Mouse (Mus musculus): Measurements from ENCODE around the gene Ebf1. TPM values are rescaled to one million over a fixed set of nuclear protein-coding genes. Genes with fewer than 3 reads are reported as not detected.

Ebf1 gene
- polyA plus RNA-seq, 1 experiment from 2014 or later = 8.8 TPM

DNA sequence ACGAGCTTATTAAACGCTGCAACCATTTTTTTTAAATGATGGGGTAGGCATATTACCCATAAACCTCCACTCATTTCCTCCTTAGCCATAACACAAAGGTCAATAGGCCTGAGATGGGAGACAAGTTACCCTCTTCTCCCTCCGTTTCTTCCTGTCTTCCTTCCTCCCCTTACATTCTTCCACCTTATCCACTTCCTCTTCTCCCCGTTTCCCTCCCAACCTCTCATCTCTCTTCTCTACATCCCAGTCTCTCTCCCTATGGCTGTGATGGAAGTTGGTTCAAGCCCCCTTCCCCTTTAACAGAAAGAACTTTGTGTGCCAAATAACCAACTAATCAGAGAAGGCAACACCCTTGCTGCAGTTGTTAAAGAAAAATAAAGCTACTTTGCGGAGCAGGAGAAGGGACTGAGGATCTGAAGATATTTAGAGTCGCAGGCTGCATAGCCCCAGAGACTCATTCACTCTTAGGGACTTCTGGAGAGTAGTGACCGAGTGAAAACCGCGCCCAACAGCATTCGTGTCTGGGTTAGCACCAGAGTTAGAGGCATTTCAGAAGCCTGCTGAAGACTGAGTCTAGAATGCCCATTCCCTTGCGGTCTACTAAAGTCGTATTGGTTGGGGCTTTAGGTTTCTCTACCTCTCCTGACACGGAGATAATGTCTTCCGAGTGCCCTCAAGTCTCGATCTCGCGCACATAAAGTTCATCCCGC lies 884 bp upstream of the Ebf1 start:
- peaks cover 14% of the 10 kb centered on the region; the same call in 1 of the 2 replicates for H3K4me1 ChIP-seq (ENCODE audit: insufficient read depth, low read depth, low read length)
- no peaks in the 10 kb centered on the region for H3K9me3 ChIP-seq (ENCODE audit: low read length)
- H3K27me3 ChIP-seq (replicated peaks; ENCODE audit: insufficient read depth, low read length) = peaks cover 62% of the 10 kb centered on the region
- H3K4me2 ChIP-seq (replicated peaks; ENCODE audit: low read depth, low read length) = peak overlapping the region; percentile 74
- H3K9ac ChIP-seq (replicated peaks; ENCODE audit: low read depth) = no peak overlapping the region
- ATAC-seq (no peak), DNase-seq (ENCODE audit: low spot score) (no peak)
- no peaks in the 10 kb centered on the region for H3K36me3 ChIP-seq (ENCODE audit: insufficient read depth, low read length)
- H3K4me3 ChIP-seq (ENCODE audit: low read depth, low read length) = peak overlapping the region; percentile 29
- WGBS = 10% methylated on average over 18 of the region's 18 CpGs
- no peak for TF ChIP-seq EP300 (IDR thresholded peaks at IDR 0.05)
- TF ChIP-seq CTCF (IDR thresholded peaks at IDR 0.05) = no peak
- H3K27ac ChIP-seq (ENCODE audit: low read length) = no peak overlapping the region

DNA sequence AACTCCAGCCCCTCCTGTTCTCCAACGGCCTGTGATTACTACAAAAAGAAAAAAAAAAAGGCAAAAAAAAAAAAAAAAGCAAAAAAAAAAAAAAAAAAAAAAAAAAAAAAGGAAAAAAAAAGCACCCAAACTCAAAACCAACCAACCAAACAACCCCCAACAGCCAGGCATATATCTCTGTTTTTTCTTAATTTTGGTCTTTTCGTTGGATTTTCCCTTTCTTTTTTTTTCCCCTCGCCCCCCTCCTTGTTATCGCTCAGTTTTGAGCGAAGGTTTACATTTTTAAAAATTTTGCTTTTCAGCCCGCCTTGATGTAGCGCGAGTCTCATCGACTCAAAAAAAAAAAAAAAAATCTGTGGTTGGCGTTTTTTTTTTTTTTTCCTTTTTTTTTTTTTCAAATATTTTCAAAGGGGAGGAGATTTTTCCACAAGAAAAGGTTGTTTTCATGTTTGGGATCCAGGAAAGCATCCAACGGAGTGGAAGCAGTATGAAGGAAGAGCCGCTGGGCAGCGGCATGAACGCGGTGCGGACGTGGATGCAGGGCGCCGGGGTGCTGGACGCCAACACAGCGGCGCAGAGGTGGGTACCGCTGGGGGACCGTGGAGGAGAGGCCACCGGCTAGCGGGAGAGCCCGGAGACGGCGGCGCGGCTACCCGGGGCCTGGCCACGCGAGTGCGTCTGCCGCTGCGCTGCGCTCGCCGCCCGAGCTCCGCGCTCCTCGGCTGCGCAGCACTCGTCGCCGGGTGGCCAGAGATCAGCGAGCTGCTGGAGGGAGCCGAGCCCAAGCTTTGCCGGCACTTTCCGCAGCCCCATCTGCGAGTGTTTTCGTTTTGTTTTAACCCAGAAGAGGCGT lies 843 bp downstream of the Ebf1 start:
- H3K27me3 ChIP-seq (replicated peaks; ENCODE audit: insufficient read depth, low read length) = peaks cover 56% of the 10 kb centered on the region

DNA sequence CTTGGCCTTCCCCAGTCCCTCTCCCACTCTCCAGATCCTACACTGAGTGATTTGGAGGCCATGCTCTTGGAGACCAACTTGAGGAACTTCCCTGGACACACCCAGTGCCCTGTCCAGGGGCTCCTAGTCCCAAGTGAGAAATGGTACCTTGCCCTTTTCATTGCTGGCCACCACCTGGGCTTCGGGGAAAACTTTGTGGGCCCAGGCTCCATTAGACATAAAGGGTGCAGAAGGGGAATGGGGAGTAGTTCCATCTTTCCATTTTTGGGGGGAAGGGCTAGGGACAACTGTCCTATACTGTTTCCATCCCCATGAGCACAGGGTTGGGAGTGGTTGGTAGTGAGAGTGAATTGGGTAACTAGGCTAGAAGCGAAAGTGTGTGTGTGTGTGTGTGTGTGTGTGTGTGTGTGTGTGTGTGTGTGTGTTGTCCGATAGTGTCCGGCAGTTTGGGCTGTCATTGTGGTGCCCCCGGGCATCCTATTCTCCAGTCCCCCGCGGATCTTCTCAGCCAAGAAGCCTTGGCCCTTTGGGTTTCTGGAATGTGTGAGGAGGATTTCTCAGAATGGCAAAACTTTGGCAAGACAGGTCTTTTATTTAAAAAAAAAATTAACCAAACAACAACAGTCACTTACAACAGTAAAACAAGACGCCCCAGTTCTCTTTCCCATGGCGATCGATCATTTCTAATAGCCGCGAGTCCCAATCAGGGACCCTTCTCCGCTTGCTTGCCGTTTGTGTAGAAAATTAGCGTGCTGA lies 2.2 kb downstream of the Ebf1 start:
- Histone ChIP-seq H3K36me3 (ENCODE audit: insufficient read depth, low read length) (no peaks in the 10 kb centered on the region), H3K4me1 (ENCODE audit: insufficient read depth, low read depth, low read length) (no peaks in the 10 kb centered on the region), H3K4me3 (ENCODE audit: low read depth, low read length) (peak overlapping the region; percentile 34), H3K9ac (replicated peaks; ENCODE audit: low read depth) (no peak overlapping the region), H3K4me2 (replicated peaks; ENCODE audit: low read depth, low read length) (peak overlapping the region; percentile 48), H3K9me3 (ENCODE audit: low read length) (no peaks in the 10 kb centered on the region), H3K27me3 (replicated peaks; ENCODE audit: insufficient read depth, low read length) (peaks cover 46% of the 10 kb centered on the region), H3K27ac (ENCODE audit: low read length) (no peak overlapping the region)
- DNase-seq (ENCODE audit: low spot score) (no peak), ATAC-seq (no peak)
- 6% methylated on average over 15 of the region's 15 CpGs for whole genome bisulfite sequencing
- TF ChIP-seq CTCF (IDR thresholded peaks at IDR 0.05) (no peak), EP300 (IDR thresholded peaks at IDR 0.05) (no peak)

More for the DNA sequence above, 843 bp downstream of the Ebf1 start:
- WGBS = under 1% methylated on average over 52 of the region's 55 CpGs
- Histone ChIP-seq H3K4me3 (ENCODE audit: low read depth, low read length) (peak overlapping the region; percentile 34), H3K4me1 (ENCODE audit: insufficient read depth, low read depth, low read length) (0 out of 2 replicates have a peak, but pooled peaks cover 5% of the 10 kb centered on the region), H3K9ac (replicated peaks; ENCODE audit: low read depth) (peak overlapping the region; percentile 36; the same call in 1 of the 2 replicates), H3K27ac (ENCODE audit: low read length) (no peak overlapping the region), H3K4me2 (replicated peaks; ENCODE audit: low read depth, low read length) (peak overlapping the region; percentile 74), H3K36me3 (ENCODE audit: insufficient read depth, low read length) (no peaks in the 10 kb centered on the region), H3K9me3 (ENCODE audit: low read length) (no peaks in the 10 kb centered on the region)
- DNase-seq (ENCODE audit: low spot score) (peak; percentile 33), ATAC-seq (peak; percentile 13; the same call in 1 of the 2 replicates)
- TF ChIP-seq EP300 (IDR thresholded peaks at IDR 0.05) = no peak
- no peak for TF ChIP-seq CTCF (IDR thresholded peaks at IDR 0.05)

DNA sequence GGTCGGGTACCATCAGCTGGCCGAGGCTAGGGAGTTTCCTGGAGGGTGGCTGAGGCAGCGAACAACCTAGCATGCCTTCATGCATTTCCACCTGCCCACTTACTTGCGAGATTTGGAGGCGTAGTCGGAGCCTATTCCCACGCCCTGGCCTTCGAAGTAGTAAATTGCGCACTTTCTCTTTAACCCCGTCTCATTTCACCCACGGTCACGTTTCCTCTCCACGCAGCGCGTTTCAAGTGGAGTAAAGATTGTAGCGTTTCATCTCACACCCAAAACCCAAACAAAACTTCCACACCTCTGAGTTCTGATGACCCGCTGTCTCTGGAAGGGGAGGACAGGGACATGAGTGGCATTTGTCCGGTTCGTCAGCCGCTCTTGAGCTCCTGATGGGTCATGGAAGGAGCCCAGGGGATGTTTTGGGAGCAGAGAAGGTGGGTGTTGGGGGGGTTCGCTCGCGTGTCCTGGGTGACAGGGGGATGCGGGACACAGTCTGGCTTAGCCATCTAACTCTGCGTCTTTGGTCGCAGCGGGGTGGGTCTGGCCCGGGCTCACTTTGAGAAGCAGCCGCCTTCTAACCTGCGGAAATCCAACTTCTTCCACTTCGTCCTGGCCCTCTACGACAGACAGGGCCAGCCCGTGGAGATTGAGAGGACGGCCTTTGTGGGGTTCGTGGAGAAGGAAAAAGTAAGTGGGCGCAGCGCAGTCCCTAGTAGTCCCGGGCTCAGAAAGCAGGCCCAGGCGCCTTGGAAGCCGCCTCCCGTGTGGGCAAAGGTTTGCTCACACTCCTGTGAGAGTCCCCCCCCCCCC lies 3.0 kb downstream of the Ebf1 start:
- WGBS = 6% methylated on average over 40 of the region's 41 CpGs
- H3K27me3 ChIP-seq (replicated peaks; ENCODE audit: insufficient read depth, low read length) = peaks cover 46% of the 10 kb centered on the region

DNA sequence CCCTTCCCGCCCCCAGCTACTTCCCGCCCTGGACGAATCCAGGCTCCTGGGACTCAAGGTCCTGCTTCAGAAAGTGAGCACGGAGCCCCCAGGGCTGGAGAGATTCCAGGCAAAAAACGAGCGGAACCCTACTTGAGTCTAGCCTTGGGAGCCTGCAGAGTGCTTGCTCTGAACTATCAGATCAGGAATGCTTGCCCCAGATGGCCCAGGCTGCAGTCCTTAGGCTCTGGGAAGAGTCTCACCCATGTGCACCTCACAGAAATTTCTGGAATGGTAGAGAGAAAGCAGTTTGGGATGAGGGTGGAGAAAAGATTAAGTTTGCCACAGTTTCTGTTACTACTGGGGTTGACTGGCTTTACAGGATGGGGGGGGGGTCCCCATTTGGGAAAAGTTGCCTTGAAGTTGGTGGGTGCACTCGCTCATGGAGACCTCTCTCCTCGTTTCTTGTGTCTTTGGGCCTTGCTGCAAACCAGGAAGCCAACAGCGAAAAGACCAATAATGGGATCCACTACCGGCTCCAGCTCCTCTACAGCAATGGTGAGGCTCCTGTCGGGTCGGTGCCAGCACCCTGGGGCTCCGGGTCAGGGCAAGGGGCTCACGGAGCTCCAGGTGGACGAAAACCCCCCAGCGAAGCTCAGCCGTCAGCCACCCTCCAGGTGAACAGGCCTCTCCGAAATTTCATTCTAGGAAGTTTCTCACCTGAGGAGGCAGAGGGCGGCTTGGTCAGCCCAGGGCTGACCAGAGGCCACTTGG lies 3.8 kb downstream of the Ebf1 start:
- no peak for TF ChIP-seq EP300 (IDR thresholded peaks at IDR 0.05)
- TF ChIP-seq CTCF (IDR thresholded peaks at IDR 0.05) = no peak
- H3K27me3 ChIP-seq (replicated peaks; ENCODE audit: insufficient read depth, low read length) = peaks cover 41% of the 10 kb centered on the region
- 48% methylated on average over 16 of the region's 19 CpGs for WGBS
- H3K27ac ChIP-seq (ENCODE audit: low read length) = no peak overlapping the region
- no peak overlapping the region for H3K9ac ChIP-seq (replicated peaks; ENCODE audit: low read depth)
- DNase-seq (ENCODE audit: low spot score) (no peak), ATAC-seq (no peak)
- H3K9me3 ChIP-seq (ENCODE audit: low read length) = no peaks in the 10 kb centered on the region
- H3K4me3 ChIP-seq (ENCODE audit: low read depth, low read length) = no peak overlapping the region
- H3K4me1 ChIP-seq (ENCODE audit: insufficient read depth, low read depth, low read length) = no peaks in the 10 kb centered on the region
- peak overlapping the region; percentile 48 for H3K4me2 ChIP-seq (replicated peaks; ENCODE audit: low read depth, low read length)
- no peaks in the 10 kb centered on the region for H3K36me3 ChIP-seq (ENCODE audit: insufficient read depth, low read length)

More for the DNA sequence above, 3.0 kb downstream of the Ebf1 start:
- H3K4me1 ChIP-seq (ENCODE audit: insufficient read depth, low read depth, low read length) = no peaks in the 10 kb centered on the region
- H3K36me3 ChIP-seq (ENCODE audit: insufficient read depth, low read length) = no peaks in the 10 kb centered on the region
- H3K9me3 ChIP-seq (ENCODE audit: low read length) = no peaks in the 10 kb centered on the region
- H3K4me2 ChIP-seq (replicated peaks; ENCODE audit: low read depth, low read length) = peak overlapping the region; percentile 48
- peak overlapping the region; percentile 34 for H3K4me3 ChIP-seq (ENCODE audit: low read depth, low read length)
- DNase-seq (ENCODE audit: low spot score) (no peak), ATAC-seq (no peak)
- H3K27ac ChIP-seq (ENCODE audit: low read length) = no peak overlapping the region
- H3K9ac ChIP-seq (replicated peaks; ENCODE audit: low read depth) = no peak overlapping the region
- TF ChIP-seq EP300 (IDR thresholded peaks at IDR 0.05) = no peak
- no peak for TF ChIP-seq CTCF (IDR thresholded peaks at IDR 0.05)
